In genomic region chr3:104342220-104342619, GRCm38 (mm10) we compare ENCODE assay signal across 9 mouse cellular contexts.
DNase-seq lines count a peak whose midpoint lies in the region; ATAC-seq lines count a peak whose summit lies in the region.
"Had no signal": no experiment of that assay in that cellular context is flagged by ENCODE, and none has a peak within 500 bp of the region (broad histone marks: within the 10 kb centered on the region; RNA-seq: fewer than 3 reads in every experiment).

No protein-coding gene starts in this region.

- H3K27ac ChIP-seq in heart, embryonic 13.5 days (replicated peaks), result peak overlapping the region; percentile 69; the same call in 1 of the 2 replicates
- H3K27ac ChIP-seq in heart, embryonic 10.5 days, result no peak overlapping the region
- H3K27ac ChIP-seq in midbrain, embryonic 14.5 days (replicated peaks; ENCODE audit: low read depth, low read length), result no peak overlapping the region
- no peak overlapping the region for H3K27ac ChIP-seq in midbrain, embryonic 11.5 days (ENCODE audit: low read depth, low read length)
- H3K27ac ChIP-seq: limb, embryonic 12.5 days had no signal

- no peak overlapping the region for H3K4me2 ChIP-seq in heart, embryonic 13.5 days
- H3K4me2 ChIP-seq in midbrain, embryonic 14.5 days (ENCODE audit: low read length), result no peak overlapping the region
- H3K4me2 ChIP-seq in midbrain, embryonic 11.5 days, result no peak overlapping the region
- H3K4me2 ChIP-seq: limb, embryonic 12.5 days had no signal

- peak overlapping the region; percentile 40; the same call in 1 of the 2 replicates for H3K9ac ChIP-seq in heart, embryonic 13.5 days
- no peak overlapping the region for H3K9ac ChIP-seq in midbrain, embryonic 14.5 days (replicated peaks; ENCODE audit: low read length)
- H3K9ac ChIP-seq in midbrain, embryonic 11.5 days (ENCODE audit: low read length), result no peak overlapping the region
- H3K9ac ChIP-seq: limb, embryonic 12.5 days had no signal

- no peaks in the 10 kb centered on the region for H3K36me3 ChIP-seq in heart, embryonic 13.5 days
- H3K36me3 ChIP-seq in heart, embryonic 10.5 days, result no peaks in the 10 kb centered on the region
- no peaks in the 10 kb centered on the region for H3K36me3 ChIP-seq in midbrain, embryonic 14.5 days (ENCODE audit: control insufficient read depth, insufficient read depth, low read length)
- H3K36me3 ChIP-seq in midbrain, embryonic 11.5 days (ENCODE audit: control insufficient read depth, insufficient read depth, low read length), result no peaks in the 10 kb centered on the region
- H3K36me3 ChIP-seq: limb, embryonic 12.5 days had no signal

- no peak overlapping the region for H3K4me3 ChIP-seq in heart, embryonic 13.5 days
- no peak overlapping the region for H3K4me3 ChIP-seq in heart, embryonic 10.5 days
- no peak overlapping the region for H3K4me3 ChIP-seq in midbrain, embryonic 14.5 days (replicated peaks; ENCODE audit: low read depth, low read length)
- no peak overlapping the region for H3K4me3 ChIP-seq in midbrain, embryonic 11.5 days (ENCODE audit: low read depth, low read length)
- H3K4me3 ChIP-seq: limb, embryonic 12.5 days had no signal

- 40% methylated on average over 6 of the region's 6 CpGs for WGBS in heart, embryonic 13.5 days
- WGBS in heart, embryonic 10.5 days, result 65% methylated on average over 6 of the region's 6 CpGs
- WGBS in midbrain, embryonic 14.5 days, result 65% methylated on average over 6 of the region's 6 CpGs
- WGBS in midbrain, embryonic 11.5 days, result 89% methylated on average over 6 of the region's 6 CpGs

- intact Hi-C loops in left cerebral cortex, postnatal 14 days (cut with DNase I), result loop anchor here (5.0 kb wide), 1 partner anchor 40 kb away; no protein-coding TSS in a partner anchor

- no peak for DNase-seq in heart, embryonic 10.5 days (ENCODE audit: low spot score)
- DNase-seq in midbrain, embryonic 14.5 days, result peak; percentile 38
- DNase-seq in midbrain, embryonic 11.5 days (ENCODE audit: low spot score, missing footprints), result no peak
- peak; percentile 73 to 92 for DNase-seq in left cerebral cortex, postnatal 14 days (ENCODE audit: low spot score in 2 of 2)
- DNase-seq in ovary, postnatal 10 days (ENCODE audit: low spot score), result no peak
- DNase-seq in urinary bladder, postnatal 36 days (ENCODE audit: low spot score in 2 of 2), result no peak

- peaks cover 37% of the 10 kb centered on the region for H3K4me1 ChIP-seq in heart, embryonic 13.5 days
- peaks cover 27% of the 10 kb centered on the region for H3K4me1 ChIP-seq in heart, embryonic 10.5 days
- H3K4me1 ChIP-seq in midbrain, embryonic 14.5 days (ENCODE audit: control insufficient read depth, insufficient read depth, low read length), result peaks cover 14% of the 10 kb centered on the region; the same call in 1 of the 2 replicates
- H3K4me1 ChIP-seq in midbrain, embryonic 11.5 days (ENCODE audit: control insufficient read depth, insufficient read depth, low read length), result no peaks in the 10 kb centered on the region
- H3K4me1 ChIP-seq: limb, embryonic 12.5 days had no signal

- H3K9me3 ChIP-seq in heart, embryonic 13.5 days, result 0 out of 2 replicates have a peak, but pooled peaks cover 4% of the 10 kb centered on the region
- no peaks in the 10 kb centered on the region for H3K9me3 ChIP-seq in heart, embryonic 10.5 days
- H3K9me3 ChIP-seq in midbrain, embryonic 14.5 days (ENCODE audit: control insufficient read depth, low read length), result no peaks in the 10 kb centered on the region
- H3K9me3 ChIP-seq in midbrain, embryonic 11.5 days (ENCODE audit: control insufficient read depth, low read length), result no peaks in the 10 kb centered on the region
- H3K9me3 ChIP-seq: limb, embryonic 12.5 days had no signal

- no peaks in the 10 kb centered on the region for H3K27me3 ChIP-seq in heart, embryonic 13.5 days (replicated peaks)
- no peaks in the 10 kb centered on the region for H3K27me3 ChIP-seq in heart, embryonic 10.5 days (ENCODE audit: insufficient read depth, poor library complexity, severe bottlenecking)
- no peaks in the 10 kb centered on the region for H3K27me3 ChIP-seq in midbrain, embryonic 14.5 days (ENCODE audit: control insufficient read depth, insufficient read depth, low read length)
- no peaks in the 10 kb centered on the region for H3K27me3 ChIP-seq in midbrain, embryonic 11.5 days (ENCODE audit: control insufficient read depth, insufficient read depth, low read length)
- H3K27me3 ChIP-seq: limb, embryonic 12.5 days had no signal

- ATAC-seq in heart, embryonic 13.5 days (ENCODE audit: extremely low read depth, insufficient number of reproducible peaks, low FRiP score, low TSS enrichment), result no peak
- ATAC-seq in midbrain, embryonic 14.5 days (ENCODE audit: low FRiP score, low TSS enrichment), result no peak
- ATAC-seq in midbrain, embryonic 11.5 days (ENCODE audit: low FRiP score), result no peak
- ATAC-seq in cerebellum, adult (ENCODE audit: insufficient number of reproducible peaks, low FRiP score, low TSS enrichment), result no peak

Comparison
In these comparisons a context has a peak if more than half of its experiments do, and no peak if none do; other contexts are left out.
1. DNase-seq: peak in midbrain, embryonic 14.5 days (single experiment) and left cerebral cortex, postnatal 14 days (2 of 2); none in heart, embryonic 10.5 days (single experiment), midbrain, embryonic 11.5 days (single experiment), ovary, postnatal 10 days (single experiment) and urinary bladder, postnatal 36 days (0 of 2).